Mouse (Mus musculus) left cerebral cortex, postnatal 10 days (tissue): ENCODE measurements around the gene Tmem178b. TPM values are rescaled to one million over a fixed set of nuclear protein-coding genes. Genes with fewer than 3 reads are reported as not detected.

ENCODE experiments used
- DNase-seq, 2 experiments: peaks; one replicate each; pipeline ENCODE4 v3.0.0; 2021 to 2022; ENCODE audit warnings: low spot score in 2 of 2, mixed read lengths in 1 of 2; ENCODE audit errors: extremely low spot score in 1 of 2
- intact Hi-C: fragments of 180-260 bp; cut with DNase I; formaldehyde crosslinking; loops from one replicate; pipeline ENCODE4 v1.15.1; 2025
- total RNA-seq, 2 experiments: library from RNA; stranded (reverse); gene quantifications; 2 replicates each; pipeline ENCODE4 v1.2.3; 2021

Gene Tmem178b
- total RNA-seq, 2 experiments from 2014 or later: 408 to 421 TPM

DNA sequence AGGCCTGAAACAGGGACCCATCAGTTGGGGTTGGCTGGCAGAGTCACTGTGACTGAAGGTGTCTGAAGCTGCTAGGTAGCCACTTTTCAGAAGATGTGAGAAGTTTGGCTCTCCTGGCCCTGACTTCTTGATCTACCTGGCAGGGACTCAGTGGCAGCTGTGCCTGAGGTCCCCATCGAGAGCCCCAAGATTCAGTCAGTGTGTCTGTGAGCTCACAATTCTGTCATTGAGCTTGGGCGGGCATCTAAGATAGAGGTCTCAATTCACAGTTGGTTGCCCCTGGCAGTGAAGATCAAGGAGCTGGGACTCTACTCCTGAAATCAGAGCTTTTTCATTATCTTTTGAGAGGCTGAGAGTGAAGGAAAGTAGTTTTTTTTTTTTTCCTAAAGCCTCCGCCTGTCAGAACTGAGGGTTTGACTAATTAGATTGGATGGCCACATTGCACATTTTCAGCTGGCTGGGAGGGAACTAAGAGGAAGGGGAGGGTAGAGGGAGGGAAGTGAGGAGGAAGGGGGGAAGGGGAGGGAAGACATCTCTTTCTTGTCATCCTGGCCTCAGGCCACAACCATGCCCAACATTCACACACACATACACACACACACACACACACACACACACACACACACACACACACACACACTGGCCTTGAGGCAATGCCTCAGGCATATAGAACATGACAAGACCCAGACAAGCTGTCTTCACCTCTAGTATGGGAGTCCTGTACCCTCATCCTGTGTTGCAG is 135.3 kb downstream of the Tmem178b start:
- no peak for DNase-seq

DNA sequence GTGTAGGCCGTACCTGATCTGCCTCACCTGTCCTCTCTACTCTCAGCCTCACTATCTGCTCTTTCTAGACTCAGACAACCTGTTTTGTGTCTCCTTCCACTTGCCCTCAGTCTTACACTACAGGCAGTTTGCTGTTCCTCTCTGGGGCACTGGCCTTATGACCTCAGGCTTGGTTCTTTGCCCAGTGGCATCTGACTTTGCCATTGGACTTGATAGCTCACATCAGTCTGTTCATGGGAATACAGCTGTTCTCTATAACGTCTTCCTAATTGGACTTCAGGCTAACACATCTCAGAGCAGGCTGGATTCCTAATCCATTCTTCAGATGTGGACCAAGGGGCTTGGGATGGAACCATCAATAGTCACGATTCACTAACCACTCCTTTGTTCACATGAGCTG is 136.6 kb downstream of the Tmem178b start:
- intact Hi-C loops: no loop called here
- DNase-seq: no peak

More for the DNA sequence above, 135.3 kb downstream of the Tmem178b start:
- intact Hi-C loops: no loop called here

DNA sequence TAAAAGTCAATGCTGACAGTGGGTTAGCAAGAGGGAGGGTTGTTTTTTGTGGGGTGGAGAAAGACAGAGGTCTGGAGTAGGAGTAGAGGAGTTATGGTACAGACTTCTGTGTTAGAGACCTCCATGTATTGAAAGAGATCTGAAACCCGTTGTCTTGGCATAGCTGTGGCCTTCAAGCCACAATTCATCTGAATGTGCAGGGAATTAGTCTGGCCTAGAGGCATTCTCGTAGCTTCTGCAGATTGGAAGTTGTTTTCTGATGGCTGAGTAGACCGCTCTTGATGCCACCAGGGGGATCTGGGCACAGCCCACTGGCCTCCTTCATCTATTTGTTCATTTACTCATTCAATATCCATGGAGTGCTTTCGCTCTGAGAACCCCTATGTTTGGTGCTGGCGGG is 138.0 kb downstream of the Tmem178b start:
- DNase-seq: no peak
- intact Hi-C loops: no loop called here

DNA sequence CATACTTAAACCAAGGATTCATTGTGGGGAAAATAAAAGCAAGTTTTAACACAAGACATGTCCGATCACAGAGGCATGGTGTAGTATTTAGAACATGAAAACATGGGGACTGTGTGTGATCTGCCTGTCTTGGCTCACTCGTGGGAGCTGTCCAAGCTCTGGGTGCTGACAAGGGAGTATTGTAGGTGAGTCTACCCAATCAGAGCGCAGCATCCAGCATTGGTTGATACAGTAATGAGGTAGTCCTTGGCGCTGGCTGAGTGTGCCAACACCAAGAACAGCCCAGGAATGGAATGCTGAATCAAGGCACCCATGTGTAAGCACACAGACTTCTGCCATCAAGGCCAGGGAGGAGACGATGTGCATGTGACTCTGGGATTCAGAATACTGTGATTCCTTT is 138.5 kb downstream of the Tmem178b start:
- intact Hi-C loops: no loop called here
- DNase-seq: no peak

DNA sequence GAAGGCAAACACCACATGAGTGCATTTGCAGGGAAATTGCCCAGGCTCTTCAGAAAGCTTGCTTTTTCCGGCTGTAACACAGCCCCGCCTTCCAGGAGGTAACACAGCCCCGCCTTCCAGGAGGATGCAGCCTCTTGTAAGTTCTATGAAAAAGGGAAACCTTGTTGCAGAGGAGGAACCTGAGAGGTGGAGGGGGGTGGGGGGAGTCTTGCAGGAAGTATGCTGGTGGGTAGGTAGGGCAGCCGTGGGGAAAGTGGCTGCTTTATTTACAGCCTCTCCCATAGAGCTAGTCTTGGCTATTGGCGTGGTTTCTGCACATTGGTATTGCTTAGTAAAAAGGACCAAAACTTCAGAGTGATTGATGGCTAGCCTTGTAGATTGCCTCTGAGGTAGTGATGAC is 140.3 kb downstream of the Tmem178b start:
- no peak for DNase-seq
- intact Hi-C loops: no loop called here

DNA sequence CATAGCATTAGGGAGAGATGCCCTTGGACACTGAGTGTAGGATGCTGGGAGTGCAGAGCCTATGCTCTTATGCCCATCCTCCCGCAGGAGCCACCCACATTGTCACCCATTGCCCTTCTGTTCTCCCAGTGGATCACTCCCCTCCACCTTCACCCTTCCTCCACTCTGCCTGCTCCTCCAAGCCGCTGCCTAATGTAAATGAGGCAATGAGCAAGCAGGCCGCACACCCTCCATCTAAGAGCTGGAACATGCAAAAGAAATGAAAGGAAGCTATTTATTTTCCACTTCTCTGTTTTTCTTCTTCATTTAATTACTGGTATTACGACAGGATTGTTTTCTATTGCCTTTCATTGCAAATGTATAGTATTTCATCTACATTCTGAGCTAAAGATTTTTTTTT is 142.1 kb downstream of the Tmem178b start:
- intact Hi-C loops: no loop called here
- DNase-seq: no peak

DNA sequence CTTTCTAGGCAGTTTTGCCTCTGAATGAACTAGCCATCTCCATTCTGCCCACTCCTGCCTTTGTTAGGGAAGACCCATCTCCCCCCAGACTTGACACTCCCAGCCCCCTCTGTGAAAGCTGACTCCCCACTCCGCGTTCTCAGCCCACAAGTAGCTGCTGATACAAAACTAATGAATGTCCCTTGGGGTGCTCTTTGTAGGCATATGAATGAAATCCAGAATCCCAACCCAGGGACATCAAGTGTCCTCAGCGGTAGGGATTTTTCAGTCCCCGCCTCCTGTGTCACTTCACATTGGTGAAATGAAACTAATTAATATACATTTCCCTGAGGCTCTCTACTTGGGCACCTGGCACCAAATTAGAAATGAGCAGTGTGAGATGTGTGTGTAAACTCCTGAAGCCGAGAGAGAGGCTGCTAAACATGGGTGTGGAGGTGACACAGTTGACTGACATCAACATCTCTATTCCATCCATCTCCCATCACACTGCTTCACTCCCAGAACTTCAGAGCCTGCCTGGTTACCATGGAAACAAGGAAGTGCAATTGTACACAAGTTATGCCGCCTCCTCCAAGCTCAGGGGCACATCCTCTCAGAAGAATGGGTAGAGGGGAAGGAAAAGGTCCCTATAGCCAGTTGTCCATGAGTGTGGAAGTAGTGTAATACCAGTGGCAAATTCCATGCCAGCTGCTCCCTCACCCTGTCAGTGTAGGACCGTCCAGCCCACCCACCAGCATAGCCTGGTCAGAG is 142.8 kb downstream of the Tmem178b start:
- peak in 1 of 2 experiments; percentile 36 for DNase-seq
- intact Hi-C loops: no loop called here

DNA sequence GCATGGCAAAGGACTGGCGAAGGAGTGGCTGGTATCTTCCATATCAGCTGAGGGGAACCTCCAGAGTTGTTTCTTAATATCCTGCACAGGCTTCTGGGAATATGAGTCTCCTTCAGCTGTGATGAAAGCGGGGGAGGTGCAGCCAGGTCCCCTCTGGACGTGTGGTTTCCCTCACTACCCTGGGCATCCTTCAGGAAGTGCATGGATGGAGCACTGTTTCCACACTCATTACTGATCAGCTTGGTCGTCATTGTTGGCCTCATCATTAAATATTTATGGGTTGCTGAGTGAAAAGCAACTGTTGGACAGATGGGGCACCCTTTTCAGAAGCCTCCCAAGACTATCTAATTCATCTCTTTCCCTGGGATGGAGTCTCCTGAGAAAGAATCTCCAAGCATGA is 146.3 kb downstream of the Tmem178b start:
- DNase-seq: no peak
- intact Hi-C loops: no loop called here

DNA sequence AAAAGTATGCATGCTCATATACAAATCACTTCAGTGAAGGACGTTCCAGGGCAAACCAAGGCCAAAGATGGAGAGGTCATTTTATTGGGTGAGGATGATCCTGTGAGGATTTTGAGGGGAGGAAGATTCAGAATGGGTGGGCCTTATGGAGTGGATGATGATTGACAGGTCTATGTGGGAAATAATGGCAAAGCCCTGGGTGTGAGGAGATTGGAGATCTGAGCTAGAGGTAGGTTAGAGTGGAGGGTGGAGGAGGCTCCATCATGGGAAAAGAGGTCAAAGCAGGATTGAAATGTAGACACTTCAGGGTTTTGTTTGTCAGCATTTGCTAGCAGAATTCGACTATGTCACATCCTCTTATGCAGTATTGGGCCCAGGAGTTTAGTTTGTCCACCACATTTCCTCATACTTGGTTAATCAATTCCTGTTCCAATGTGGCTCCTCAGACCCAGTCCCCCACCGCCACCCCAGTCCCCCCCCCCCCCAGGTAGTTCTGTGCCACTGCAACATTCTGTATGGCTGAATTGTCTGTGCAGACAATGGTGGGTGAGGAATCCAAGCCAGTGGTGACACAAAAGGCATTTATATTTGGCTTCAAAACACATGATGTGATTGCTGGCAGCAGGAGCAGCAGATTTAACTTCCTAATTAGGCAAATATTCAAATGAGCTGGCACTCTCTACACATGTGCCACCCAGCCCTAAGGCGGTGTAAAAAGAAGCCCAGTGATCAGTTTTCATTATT is 150.7 kb downstream of the Tmem178b start:
- intact Hi-C loops: no loop called here
- peak in 1 of 2 experiments; percentile 43 for DNase-seq

DNA sequence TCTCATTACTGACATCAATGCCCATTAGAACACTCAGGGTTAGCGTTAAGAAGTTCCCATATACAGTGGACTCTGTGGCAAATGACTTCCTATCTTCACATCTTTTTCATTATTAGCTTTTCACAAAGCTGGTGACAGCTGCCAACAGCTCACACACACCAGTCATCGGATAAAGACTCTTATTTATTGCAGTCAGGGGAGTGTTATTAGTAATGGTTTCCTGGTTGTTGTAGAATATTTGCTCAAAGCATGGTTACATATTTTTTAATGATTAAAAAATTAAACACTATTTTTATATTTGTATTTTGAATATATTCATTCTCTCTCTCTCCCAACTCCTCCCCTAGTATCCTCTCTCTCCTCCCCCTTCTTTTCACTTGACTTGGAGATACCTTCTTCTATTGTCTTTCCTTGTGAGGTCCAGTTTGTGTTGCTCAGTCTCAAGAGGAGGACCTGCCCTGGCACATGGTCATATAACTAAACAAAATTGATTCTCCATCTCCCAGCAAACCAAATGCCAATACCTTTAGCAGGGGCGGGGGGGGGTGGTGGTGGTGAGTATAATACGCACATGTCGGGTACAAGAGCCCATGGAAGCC is 151.4 kb downstream of the Tmem178b start:
- intact Hi-C loops: no loop called here

DNA sequence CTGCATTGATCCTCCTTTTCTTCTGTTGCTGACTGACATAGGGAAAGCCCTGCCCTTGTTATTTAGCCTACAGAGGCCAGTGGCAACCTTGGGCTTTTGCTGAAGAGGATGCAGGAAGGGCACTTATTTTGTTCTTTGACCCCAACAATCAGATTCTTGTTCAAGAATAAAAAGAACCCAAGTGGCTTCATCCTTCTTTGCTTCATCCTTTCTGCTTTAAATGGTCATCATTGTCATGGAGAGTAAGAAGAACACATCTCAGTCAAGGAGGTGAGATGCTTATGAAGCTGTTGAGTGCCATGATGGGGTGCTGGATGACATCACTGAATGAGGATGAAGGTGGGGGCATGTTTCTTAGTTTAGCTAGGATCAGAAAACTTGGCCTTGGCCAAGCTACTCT is 159.8 kb downstream of the Tmem178b start:
- DNase-seq: no peak
- intact Hi-C loops: no loop called here

More for the DNA sequence above, 151.4 kb downstream of the Tmem178b start:
- no peak for DNase-seq

DNA sequence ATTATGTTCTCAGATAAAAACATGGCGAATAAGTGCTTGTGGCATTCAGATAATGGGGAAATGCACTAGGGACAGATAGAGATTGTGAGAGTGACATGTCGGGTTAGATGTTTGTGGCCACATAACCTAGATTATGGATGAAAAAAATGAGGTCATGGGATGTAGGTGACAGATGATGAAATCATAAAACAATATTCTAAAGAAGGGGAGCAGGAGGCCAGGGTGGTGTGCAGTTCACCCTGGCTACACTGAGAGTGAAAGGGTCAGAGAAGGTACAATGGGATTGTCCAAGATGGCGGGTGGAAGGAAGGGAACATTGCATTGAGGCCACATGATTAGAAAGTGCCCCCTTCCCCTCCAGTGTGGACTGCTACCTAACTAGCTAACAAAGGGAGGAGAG is 160.9 kb downstream of the Tmem178b start:
- intact Hi-C loops: no loop called here
- no peak for DNase-seq

DNA sequence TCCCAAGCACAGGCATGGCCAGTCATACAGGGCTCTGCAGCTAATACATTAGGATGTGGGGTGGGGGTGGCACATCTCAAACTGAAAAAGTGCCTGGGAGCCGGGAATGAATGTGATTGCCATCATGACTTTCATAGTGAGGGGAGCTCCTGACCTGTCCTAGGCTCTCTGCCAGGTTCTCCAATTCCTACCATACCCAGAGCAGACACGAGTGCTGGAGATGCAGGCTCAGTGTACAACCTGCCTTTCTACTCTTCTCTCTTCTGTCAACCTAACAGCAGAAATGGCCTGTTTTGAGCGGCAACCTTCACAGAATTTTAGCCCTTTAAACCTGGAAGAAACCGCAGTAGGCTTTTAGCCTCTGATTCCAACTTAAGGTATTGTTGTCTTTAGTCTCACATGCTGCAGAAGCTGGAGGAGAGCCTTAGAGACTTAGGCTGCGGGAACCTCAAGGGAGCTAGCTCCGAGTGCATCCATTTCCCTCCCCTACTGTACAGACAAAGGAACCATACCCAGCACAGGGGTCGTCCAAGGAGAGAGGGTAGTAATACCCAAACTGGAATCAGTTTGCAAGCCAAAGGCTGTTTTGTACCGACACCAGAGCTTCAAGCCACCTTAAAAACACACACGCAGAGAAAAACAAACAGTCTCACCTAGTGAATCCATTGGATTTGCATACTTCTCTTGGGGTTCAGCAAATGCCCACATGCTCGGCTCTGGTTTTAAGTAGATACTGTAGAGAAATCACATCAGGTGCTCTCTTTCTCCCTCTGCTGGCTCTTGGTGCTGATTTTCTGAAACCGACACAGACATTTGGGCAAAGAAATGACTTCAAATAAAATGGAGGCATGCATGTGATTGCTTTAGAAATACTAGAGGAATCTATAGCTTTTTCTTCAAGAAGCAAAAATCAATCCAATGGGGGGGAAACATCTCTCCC is 176.2 kb downstream of the Tmem178b start:
- peak; percentile 53 to 62 for DNase-seq
- intact Hi-C loops: loop anchor here (2.0 kb wide), 1 partner anchor 174 kb away; no protein-coding TSS in a partner anchor

DNA sequence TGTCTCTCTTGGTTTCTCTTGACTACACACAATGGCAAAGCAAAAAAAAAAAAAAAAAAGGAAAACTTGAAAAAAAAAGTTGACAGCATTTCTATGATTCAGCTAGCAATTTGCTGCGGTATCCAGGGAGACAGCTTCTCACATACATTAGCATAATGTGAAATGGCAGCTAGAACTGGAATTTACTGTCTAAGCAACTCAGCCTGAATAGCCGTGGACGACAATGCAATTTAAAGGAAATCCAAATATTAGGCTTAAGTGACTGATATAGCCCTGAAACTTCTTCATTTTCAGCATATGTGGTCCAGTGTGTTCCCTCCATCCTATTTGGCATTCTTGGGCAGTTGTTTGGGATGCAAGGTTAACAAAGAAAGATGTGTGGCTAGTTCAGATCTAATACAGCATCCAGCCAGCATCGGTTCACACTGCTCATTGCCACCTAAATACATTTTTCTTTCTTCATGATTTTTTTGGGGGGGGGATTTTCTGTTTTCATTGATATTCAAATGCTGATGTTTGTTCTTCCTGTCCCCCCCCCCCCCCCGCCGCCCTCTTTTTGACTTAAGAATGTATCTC is 176.9 kb downstream of the Tmem178b start:
- intact Hi-C loops: loop anchor here (2.0 kb wide), 1 partner anchor 175 kb away; no protein-coding TSS in a partner anchor
- DNase-seq: no peak

DNA sequence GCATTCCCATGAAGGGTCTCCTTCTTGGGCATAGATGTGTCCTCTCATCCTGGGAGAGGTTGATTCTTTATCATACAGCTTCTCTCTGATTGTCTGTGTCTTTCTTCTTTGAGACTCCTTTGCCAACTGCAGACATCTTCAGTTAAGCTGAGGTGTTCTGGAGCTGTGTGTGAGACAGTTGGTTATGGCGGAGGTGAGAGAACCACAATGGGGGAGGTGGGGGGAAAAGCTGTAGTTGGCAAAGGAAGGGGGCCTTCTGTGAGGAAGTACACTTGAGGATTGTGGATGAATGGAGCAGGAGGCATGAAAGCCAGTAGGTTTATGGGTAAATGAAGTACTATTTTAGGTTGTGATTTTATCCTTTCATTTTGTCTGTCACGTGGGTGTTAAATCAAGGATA is 178.6 kb downstream of the Tmem178b start:
- intact Hi-C loops: no loop called here
- DNase-seq: no peak

DNA sequence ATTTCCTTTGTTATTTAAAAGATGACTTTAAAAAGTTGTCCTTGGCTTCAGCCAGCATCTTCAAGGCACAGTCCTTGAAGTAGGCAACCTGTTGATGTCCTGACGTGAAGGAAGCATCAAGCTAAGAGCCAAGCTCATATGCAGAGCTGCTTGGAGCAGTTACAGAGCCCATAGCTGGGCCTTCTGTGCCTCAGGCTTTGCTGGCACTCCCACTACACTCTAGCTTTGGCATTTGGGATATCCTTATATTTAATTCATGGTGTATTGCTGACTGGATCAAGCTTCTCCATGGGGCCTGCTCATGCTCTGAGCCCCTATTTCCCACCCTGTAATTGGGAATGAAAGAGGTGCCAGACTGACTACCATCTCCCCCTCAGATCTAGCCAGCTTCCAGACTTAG is 179.5 kb downstream of the Tmem178b start:
- intact Hi-C loops: no loop called here
- DNase-seq: no peak

DNA sequence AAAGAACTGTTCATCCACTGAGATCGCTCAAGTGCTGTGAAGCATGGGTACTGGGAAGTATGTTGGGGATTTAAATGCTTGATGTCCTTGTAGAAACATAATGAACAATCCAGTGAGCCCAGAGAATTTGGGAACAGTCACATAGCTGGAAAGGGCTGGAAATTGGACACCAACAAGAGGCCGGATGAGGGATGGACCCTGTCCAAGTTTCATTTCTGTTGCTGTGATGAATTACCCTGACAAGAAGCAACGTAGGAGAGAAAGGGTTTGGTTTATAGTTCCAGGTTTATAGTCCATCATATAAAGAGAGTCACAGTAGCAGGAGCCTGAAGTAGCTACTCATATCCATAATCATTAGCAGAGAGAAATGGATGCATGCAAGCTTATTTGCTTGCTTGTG is 186.4 kb downstream of the Tmem178b start:
- intact Hi-C loops: no loop called here
- no peak for DNase-seq
